Mouse (Mus musculus): Measurements from ENCODE around the gene Xylb. TPM values are rescaled to one million over a fixed set of nuclear protein-coding genes. Genes with fewer than 3 reads are reported as not detected.

Xylb gene
- polyA plus RNA-seq, 1 experiment from 2014 or later = 2.8 TPM

DNA sequence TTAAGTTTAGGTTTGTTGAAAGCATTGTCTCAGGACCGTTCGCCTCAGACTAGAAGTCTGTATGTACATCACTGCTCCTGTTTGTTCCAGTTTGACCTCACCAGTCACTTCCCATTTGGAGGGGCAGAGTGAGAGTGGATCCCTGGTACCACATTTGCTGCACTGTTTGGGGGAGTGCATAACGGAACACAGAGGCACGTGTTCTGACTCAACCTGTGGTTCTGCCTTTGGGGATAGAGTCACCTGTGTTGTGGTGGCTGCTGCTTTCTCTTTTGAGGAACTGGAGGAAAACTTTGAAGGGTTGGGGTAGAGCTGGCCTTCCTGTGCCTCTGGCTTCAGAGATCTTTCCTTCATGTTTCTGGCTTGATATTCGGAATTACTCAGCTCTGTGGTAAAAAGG, 46.9 kb downstream of the Xylb start:
- ATAC-seq (ENCODE audit: low FRiP score) = no peak

DNA sequence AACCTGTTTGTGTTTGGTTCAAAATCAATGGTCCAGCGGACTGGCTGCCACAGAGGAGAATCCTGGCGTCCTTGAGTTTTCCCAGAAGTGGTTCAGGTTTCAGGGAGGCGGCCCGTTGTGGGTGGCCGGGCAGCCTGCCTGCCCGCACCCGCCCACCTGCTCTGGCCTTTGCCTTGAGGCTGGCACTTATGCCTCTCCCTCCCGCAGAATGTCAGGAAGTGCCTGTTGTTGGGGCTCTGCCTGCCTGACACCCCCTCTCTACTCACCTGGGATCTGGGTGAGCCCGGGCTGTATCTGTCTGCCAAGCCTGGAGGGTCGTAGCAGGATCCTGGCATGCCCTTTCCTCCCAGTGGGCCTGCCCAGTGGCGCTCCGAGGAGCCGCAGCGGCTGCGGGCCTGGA, 50.7 kb downstream of the Xylb start:
- Histone ChIP-seq H3K9ac (replicated peaks) (no peak overlapping the region), H3K4me1 (peaks cover 50% of the 10 kb centered on the region), H3K27me3 (replicated peaks) (no peaks in the 10 kb centered on the region), H3K9me3 (replicated peaks) (no peaks in the 10 kb centered on the region), H3K27ac (replicated peaks) (no peak overlapping the region), H3K4me2 (no peak overlapping the region), H3K4me3 (replicated peaks) (no peak overlapping the region), H3K36me3 (no peaks in the 10 kb centered on the region; the same call in 1 of the 2 replicates)
- no peak for ATAC-seq (ENCODE audit: low FRiP score)
- 86% methylated on average over 15 of the region's 15 CpGs for WGBS

More for the DNA sequence above, 46.9 kb downstream of the Xylb start:
- peaks cover 55% of the 10 kb centered on the region for H3K4me1 ChIP-seq
- no peaks in the 10 kb centered on the region for H3K36me3 ChIP-seq
- no peaks in the 10 kb centered on the region for H3K9me3 ChIP-seq (replicated peaks)
- H3K9ac ChIP-seq (replicated peaks) = 0 out of 2 replicates have a peak overlapping the region, but pooled peaks have one; percentile 100
- H3K27ac ChIP-seq (replicated peaks) = no peak overlapping the region
- peak overlapping the region; percentile 94 for H3K4me3 ChIP-seq (replicated peaks)
- peak overlapping the region; percentile 67 for H3K4me2 ChIP-seq
- 59% methylated on average over 5 of the region's 5 CpGs for WGBS
- no peaks in the 10 kb centered on the region for H3K27me3 ChIP-seq (replicated peaks)

DNA sequence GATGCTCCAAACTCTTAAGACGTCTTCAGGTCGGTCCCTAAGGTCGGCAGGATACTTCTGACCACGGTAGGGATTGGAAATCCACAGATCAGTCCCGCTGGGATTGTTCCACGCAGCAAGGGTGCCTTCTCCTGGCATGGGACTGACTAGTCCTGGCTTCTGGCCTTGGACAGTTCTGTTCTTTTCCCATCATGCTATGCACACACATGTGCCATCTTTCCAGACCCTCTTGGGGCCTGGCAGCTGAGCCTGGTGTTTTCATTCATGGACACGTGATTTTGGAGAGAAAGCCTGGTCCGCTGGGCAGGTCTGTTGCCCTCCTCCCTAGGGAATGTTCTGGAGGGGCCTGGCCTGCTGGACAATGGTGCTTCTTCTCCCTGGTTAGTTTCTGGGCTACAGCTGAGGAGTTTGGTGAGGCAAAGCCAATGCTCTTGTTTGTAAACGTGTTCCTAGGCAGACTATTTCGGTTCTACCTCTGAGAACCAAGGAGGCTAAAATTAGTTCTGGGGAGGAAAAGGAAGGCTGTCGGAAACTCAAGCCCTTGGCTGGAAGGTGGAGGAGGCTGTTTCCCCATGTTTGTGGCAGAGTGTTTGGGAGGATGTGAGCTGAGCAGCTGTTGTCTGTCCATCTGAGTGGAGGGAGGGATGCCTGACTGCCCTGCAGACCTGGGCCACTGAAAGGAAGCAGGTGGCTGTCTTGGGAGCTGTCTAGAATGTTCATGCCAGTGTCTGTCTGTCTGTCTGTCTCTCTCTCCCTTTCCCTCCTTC, 51.9 kb downstream of the Xylb start:
- Histone ChIP-seq H3K4me1 (peaks cover 42% of the 10 kb centered on the region), H3K9me3 (replicated peaks) (no peaks in the 10 kb centered on the region), H3K4me2 (no peak overlapping the region), H3K4me3 (replicated peaks) (no peak overlapping the region), H3K27me3 (replicated peaks) (no peaks in the 10 kb centered on the region), H3K36me3 (no peaks in the 10 kb centered on the region; the same call in 1 of the 2 replicates), H3K27ac (replicated peaks) (no peak overlapping the region), H3K9ac (replicated peaks) (no peak overlapping the region)
- WGBS = 86% methylated on average over 11 of the region's 11 CpGs
- ATAC-seq (ENCODE audit: low FRiP score) = no peak

DNA sequence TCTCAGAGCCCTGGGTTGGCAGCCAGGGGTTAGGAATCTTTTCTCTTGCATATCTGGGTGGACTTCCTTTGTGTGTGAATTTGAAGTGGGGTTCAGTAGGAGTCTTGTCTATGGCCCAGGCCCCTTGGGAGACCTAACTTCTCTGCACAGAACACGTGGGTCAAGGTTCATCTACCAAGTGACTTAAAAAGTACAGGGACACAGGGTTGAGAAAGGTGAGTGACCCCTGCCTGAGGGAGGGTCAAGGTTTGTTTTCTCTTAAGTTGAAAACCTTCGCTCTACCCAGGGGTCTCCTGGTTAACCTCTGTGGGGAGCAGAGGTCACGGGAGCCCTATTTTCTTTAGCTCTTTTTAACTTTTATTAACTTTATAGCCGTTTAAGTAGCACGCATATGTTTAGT, 52.7 kb downstream of the Xylb start:
- H3K9ac ChIP-seq (replicated peaks) = no peak overlapping the region
- 91% methylated on average over 5 of the region's 5 CpGs for WGBS
- H3K36me3 ChIP-seq = no peaks in the 10 kb centered on the region; the same call in 1 of the 2 replicates
- no peaks in the 10 kb centered on the region for H3K27me3 ChIP-seq (replicated peaks)
- H3K27ac ChIP-seq (replicated peaks) = no peak overlapping the region
- H3K4me3 ChIP-seq (replicated peaks) = no peak overlapping the region
- no peak for ATAC-seq (ENCODE audit: low FRiP score)
- H3K4me1 ChIP-seq = peaks cover 34% of the 10 kb centered on the region
- H3K9me3 ChIP-seq (replicated peaks) = no peaks in the 10 kb centered on the region
- no peak overlapping the region for H3K4me2 ChIP-seq

DNA sequence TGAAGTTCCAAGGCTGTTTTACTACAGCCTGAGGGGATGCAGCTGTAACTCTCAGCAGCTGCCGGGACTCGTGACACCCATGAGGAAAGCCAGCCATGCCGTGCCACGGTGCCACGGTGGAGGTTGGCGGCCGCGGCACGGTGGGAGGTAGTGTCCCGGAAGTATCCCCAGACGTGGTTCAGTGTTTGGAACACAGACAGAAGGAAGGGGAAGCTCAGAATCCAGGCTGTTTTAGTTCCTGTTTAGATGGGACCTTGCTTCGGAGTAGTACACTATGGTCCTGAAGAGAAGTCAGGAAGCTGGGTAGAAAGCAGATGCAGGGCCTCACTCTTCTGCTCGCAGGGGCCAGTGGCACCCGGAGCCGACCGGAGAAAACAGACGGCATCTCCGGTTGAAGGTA, 60.8 kb downstream of the Xylb start:
- H3K36me3 ChIP-seq = no peaks in the 10 kb centered on the region
- 62% methylated on average over 18 of the region's 18 CpGs for WGBS
- ATAC-seq (ENCODE audit: low FRiP score) = no peak
- H3K27me3 ChIP-seq (replicated peaks) = no peaks in the 10 kb centered on the region
- H3K27ac ChIP-seq (replicated peaks) = 0 out of 2 replicates have a peak overlapping the region, but pooled peaks have one; percentile 33
- H3K9me3 ChIP-seq (replicated peaks) = no peaks in the 10 kb centered on the region
- H3K4me3 ChIP-seq (replicated peaks) = no peak overlapping the region
- H3K9ac ChIP-seq (replicated peaks) = no peak overlapping the region
- peaks cover 34% of the 10 kb centered on the region for H3K4me1 ChIP-seq
- H3K4me2 ChIP-seq = no peak overlapping the region

DNA sequence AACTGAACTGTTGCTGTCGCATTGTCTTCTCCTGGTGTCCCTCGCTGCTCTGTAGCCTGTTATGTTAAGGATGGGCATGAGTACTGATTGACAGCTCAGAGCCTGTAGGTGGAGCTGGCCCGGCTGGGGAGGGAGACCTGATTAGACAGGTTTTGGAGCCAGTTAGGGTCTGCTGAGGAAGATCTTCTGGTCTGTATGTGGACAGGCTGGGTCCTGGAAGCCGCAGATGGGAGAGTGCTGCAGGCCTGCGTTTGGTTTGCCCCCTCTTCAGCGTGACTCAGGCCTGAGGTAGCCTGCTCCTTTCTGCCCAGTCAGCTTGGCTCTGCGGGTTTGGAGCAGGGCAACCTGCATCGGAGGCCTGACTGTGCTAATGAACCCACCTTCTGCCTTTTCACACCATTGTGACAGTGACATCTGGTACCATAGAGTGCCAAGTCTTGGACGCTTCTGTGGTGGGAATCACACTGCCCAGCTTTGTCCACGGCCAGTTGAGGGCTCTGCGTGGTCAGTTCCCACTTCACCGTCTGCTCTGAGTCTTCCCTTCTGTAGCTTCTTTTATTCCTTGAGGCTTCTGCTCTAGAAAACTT, 62.8 kb downstream of the Xylb start:
- H3K9me3 ChIP-seq (replicated peaks) = no peaks in the 10 kb centered on the region
- H3K4me3 ChIP-seq (replicated peaks) = no peak overlapping the region
- no peak overlapping the region for H3K9ac ChIP-seq (replicated peaks)
- 78% methylated on average over 12 of the region's 12 CpGs for WGBS
- no peak overlapping the region for H3K4me2 ChIP-seq
- ATAC-seq (ENCODE audit: low FRiP score) = no peak
- H3K27me3 ChIP-seq (replicated peaks) = no peaks in the 10 kb centered on the region
- no peak overlapping the region for H3K27ac ChIP-seq (replicated peaks)
- no peaks in the 10 kb centered on the region for H3K36me3 ChIP-seq
- H3K4me1 ChIP-seq = peaks cover 47% of the 10 kb centered on the region

DNA sequence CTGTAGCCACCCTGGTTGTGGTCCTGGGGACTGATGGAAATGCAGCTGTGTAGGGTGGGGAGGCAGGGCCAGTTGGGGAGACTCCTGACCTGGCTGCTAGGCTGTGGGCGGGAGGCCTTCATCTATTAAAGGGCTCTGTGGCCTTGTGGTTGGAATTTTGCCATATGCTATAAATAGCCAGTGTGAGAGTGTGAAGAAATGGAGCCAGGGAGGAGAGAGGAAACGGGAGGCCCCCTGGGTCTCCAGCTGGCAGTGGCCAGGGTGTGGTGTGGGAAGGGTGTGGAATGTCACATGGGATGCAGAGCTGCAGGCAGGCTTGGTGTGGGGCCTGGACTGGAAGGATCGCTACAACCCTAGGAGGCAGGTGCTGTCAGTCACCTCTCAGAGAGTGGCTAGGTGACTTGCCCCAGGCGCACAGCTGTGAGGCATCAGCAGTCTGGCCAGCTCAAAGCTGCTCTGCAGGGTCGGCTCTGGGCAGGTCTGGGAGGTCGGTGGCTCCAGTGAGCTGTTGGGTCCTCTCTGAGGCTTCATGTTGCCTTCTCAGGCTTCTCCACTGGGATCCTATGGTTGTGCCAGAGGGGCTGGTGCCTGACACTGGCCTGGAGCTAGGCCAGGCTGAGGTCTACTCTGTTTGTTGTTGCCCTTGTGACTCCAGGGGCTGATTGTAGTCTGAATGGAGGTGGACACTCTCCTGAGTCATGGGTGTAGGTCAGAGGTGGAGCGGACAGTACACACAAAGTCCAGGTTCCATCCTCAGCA, 68.2 kb downstream of the Xylb start:
- Histone ChIP-seq H3K27me3 (replicated peaks) (no peaks in the 10 kb centered on the region), H3K9me3 (replicated peaks) (no peaks in the 10 kb centered on the region), H3K36me3 (peaks cover 16% of the 10 kb centered on the region), H3K4me3 (replicated peaks) (no peak overlapping the region), H3K27ac (replicated peaks) (peak overlapping the region; percentile 51; the same call in 1 of the 2 replicates), H3K9ac (replicated peaks) (no peak overlapping the region), H3K4me2 (no peak overlapping the region), H3K4me1 (peaks cover 42% of the 10 kb centered on the region)
- ATAC-seq (ENCODE audit: low FRiP score) = 0 out of 2 replicates have a peak, but pooled peaks have one; percentile 26
- WGBS = 59% methylated on average over 7 of the region's 7 CpGs

DNA sequence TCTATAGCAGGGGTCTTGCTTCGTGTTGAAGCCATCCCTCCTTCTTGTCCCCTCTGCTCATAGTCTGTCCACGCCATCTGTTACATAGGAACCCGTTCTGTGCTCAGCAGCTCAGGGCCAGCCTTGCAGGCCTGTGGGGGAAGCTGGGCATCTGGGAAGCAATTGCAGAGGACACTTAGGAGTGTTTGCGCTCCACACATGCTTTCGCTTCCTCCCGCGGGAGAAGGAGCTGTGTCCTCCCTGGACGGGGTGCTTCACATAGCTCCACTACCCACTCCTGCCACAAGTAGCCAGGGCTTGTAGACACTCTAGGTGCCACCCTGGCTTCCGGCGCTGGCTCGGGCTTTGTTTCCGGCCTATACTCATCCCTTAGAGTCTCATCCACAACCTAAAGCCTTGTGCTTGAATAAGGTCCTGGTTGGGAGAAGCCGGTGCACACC, 68.8 kb downstream of the Xylb start:
- Histone ChIP-seq H3K4me2 (no peak overlapping the region), H3K4me3 (replicated peaks) (no peak overlapping the region), H3K27ac (replicated peaks) (no peak overlapping the region), H3K27me3 (replicated peaks) (no peaks in the 10 kb centered on the region), H3K9me3 (replicated peaks) (no peaks in the 10 kb centered on the region), H3K36me3 (peaks cover 19% of the 10 kb centered on the region), H3K9ac (replicated peaks) (no peak overlapping the region), H3K4me1 (peaks cover 36% of the 10 kb centered on the region)
- 87% methylated on average over 13 of the region's 13 CpGs for WGBS
- no peak for ATAC-seq (ENCODE audit: low FRiP score)

DNA sequence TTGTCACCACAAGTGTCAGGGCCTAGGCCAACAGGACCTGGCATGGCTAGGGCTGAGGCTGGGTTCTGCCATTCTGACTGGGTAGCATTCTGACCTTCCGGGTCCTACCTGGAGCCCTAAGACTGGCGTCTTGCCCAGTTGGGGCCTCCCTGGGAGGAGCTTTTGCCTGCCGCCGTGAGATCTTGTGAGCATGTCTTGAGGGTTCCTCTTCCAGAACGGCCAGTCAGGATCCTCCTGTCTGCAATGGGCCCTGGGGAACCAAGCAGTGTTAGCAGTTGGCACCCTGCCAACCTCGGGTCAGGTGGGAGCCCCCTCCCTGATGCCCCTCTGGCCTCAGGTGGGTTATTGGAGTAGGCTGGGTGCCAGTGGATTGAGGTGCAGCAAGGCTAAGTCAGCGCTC, 69.3 kb downstream of the Xylb start:
- H3K27ac ChIP-seq (replicated peaks) = no peak overlapping the region
- no peak for ATAC-seq (ENCODE audit: low FRiP score)
- peaks cover 36% of the 10 kb centered on the region for H3K4me1 ChIP-seq
- no peak overlapping the region for H3K4me2 ChIP-seq
- no peak overlapping the region for H3K4me3 ChIP-seq (replicated peaks)
- H3K36me3 ChIP-seq = peaks cover 24% of the 10 kb centered on the region
- H3K9ac ChIP-seq (replicated peaks) = no peak overlapping the region
- no peaks in the 10 kb centered on the region for H3K27me3 ChIP-seq (replicated peaks)
- WGBS = 73% methylated on average over 7 of the region's 7 CpGs
- no peaks in the 10 kb centered on the region for H3K9me3 ChIP-seq (replicated peaks)

DNA sequence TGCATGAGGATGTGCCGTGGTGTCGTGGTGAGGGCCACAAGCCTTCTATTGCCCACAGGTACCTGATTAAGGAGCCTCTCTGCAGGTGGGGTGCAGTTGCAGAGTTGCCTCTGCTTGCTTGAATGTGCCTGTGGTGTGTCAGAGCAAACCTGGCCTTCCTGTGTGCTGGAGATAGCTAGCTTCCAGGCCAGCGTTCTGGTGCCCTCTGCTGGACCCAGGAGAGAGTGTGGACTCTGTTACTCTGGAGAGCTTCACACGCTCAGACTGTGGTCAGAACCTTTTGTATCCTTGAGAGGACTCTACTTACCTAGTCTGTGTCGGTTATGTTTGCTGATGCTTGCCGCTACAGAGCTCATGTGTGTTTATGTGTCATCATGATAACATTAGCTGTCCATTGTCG, 73.1 kb downstream of the Xylb start:
- 54% methylated on average over 7 of the region's 7 CpGs for WGBS
- H3K36me3 ChIP-seq = peaks cover 58% of the 10 kb centered on the region
- H3K4me1 ChIP-seq = peaks cover 13% of the 10 kb centered on the region
- H3K27ac ChIP-seq (replicated peaks) = no peak overlapping the region
- no peak overlapping the region for H3K9ac ChIP-seq (replicated peaks)
- peak; percentile 68; the same call in 1 of the 2 replicates for ATAC-seq (ENCODE audit: low FRiP score)
- no peak overlapping the region for H3K4me2 ChIP-seq
- H3K27me3 ChIP-seq (replicated peaks) = no peaks in the 10 kb centered on the region
- no peak overlapping the region for H3K4me3 ChIP-seq (replicated peaks)
- no peaks in the 10 kb centered on the region for H3K9me3 ChIP-seq (replicated peaks)

DNA sequence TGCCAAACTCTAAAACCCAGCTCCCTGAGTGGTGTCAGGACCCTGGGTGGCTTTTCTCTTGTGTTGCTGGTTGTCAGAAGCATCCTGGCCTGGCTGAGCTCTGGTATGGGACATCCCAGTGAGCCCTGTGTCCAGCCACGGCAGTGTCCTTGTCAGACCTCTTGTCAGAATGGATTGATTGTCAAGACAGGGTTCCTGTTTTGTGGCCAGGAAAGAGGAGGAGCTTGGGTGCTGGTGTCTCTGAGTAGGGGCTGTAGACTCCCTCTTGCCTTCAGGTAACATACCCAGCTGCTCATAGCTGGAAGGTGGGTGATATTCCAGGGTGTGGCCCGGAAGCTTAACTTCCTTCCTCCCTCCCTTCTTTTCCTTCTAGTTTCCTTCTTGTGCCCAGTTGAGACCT, 78.7 kb downstream of the Xylb start:
- H3K4me1 ChIP-seq = no peaks in the 10 kb centered on the region
- no peak for ATAC-seq (ENCODE audit: low FRiP score)
- no peak overlapping the region for H3K27ac ChIP-seq (replicated peaks)
- H3K9me3 ChIP-seq (replicated peaks) = no peaks in the 10 kb centered on the region
- H3K36me3 ChIP-seq = peaks cover 73% of the 10 kb centered on the region
- H3K4me2 ChIP-seq = no peak overlapping the region
- no peaks in the 10 kb centered on the region for H3K27me3 ChIP-seq (replicated peaks)
- no peak overlapping the region for H3K9ac ChIP-seq (replicated peaks)
- H3K4me3 ChIP-seq (replicated peaks) = no peak overlapping the region
- 76% methylated on average over 2 of the region's 2 CpGs for WGBS
